Mouse (Mus musculus) right cerebral cortex, postnatal 10 days (tissue): ENCODE measurements around the gene Myoz1.
"Not testable (repeated sequence)": the region's sequence is repeated elsewhere in the genome, so short reads cannot be mapped to it uniquely, and the experiment has no call there.

Source experiments
- DNase-seq, 2 experiments: peaks; one replicate each; pipeline ENCODE4 v3.0.0; 2021; ENCODE audit warnings: low spot score in 2 of 2

Myoz1 gene

GRCm38 (mm10) chr14:20638702-20639101, 17.6 kb downstream of the Myoz1 start:
- DNase-seq: no peak

GRCm38 (mm10) chr14:20637818-20638574, 18.3 kb downstream of the Myoz1 start:
- no peak for DNase-seq

GRCm38 (mm10) chr14:20636968-20637367, 19.4 kb downstream of the Myoz1 start:
- DNase-seq: not testable (repeated sequence)

- peak in 1 of 2 experiments; percentile 7 for DNase-seq
Measured at GRCm38 (mm10) chr14:20635546-20635945, 20.8 kb downstream of the Myoz1 start.

GRCm38 (mm10) chr14:20631253-20631652, 25.1 kb downstream of the Myoz1 start:
- DNase-seq: peak in 1 of 2 experiments; percentile 18

- DNase-seq: no peak
Measured at GRCm38 (mm10) chr14:20626971-20627370, 29.4 kb downstream of the Myoz1 start.

GRCm38 (mm10) chr14:20626447-20626846, 29.9 kb downstream of the Myoz1 start:
- no peak for DNase-seq

DNA sequence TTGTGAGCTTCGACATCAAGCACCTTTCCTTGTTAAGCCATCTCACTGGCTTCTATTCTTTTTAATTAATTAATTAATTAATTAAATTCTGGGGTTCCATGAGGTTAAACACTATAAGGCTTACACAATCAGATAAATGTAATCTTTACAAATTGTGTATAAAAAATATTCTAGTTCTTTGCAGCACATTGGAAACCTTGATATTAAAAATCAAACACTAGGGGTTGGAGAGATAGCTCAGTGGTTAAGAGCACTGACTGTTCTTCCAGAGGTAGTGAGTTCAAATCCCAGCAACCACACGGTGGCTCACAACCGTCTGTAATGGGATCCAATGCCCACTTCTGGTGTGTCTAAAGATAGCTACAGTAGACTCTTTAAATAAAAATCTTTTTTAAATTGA, 33.4 kb downstream of the Myoz1 start:
- no peak for DNase-seq

DNA sequence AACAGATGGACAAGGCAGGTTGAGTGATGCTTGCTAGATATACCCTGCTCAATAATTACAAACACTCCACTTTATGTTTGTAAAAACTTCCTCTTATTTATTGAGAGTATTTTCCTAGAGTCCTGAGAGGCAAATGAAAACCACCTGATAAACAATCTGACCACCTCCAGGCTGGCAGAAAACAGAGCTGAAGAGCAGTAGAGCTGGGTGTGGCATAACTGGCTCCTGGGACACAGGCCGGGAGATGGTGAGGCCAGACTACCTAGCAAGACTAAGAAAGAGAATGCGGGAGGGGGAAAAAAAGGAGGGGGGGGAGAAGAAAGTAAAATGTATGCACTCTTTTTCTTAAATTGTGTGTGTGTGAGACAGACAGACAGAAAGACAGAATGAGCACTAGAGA, 33.9 kb downstream of the Myoz1 start:
- DNase-seq: no peak

DNA sequence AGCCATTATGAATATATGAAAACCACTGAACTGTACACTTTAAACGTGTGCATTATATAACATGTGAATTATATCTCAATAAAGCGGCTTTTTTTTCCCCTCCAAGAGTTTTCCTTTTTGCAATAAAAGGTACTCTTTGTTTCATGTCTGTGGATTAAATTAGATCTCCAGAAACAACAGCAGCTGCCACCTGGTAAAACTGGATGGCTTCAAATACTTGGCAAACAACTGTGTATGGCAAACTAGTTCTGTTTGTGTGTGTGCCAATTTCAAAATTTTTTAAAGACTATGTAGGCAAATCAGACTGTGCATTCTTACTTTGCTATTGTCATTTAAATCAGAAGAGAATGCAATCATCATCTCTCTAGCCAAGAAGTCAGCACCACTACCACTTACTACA, 34.4 kb downstream of the Myoz1 start:
- no peak for DNase-seq

DNA sequence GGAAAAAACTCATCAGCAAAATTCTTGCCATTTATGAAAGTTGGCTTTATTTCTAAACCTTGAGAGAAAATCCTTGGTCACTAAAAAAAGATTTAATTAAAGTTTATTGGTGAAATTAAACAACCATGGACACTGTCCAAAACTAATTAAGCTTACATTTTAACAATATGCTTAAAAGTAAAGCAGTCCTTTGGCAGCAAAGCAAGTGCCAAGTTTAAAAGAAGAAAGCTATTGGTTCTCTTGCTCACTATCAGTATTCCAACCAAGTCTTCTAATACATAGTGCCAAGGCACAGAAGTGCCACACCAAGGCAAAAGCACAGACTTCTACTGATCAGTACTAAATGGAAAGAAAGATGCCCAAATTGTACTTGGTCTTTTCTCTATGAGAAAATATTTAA, 37.2 kb downstream of the Myoz1 start:
- no peak for DNase-seq

DNA sequence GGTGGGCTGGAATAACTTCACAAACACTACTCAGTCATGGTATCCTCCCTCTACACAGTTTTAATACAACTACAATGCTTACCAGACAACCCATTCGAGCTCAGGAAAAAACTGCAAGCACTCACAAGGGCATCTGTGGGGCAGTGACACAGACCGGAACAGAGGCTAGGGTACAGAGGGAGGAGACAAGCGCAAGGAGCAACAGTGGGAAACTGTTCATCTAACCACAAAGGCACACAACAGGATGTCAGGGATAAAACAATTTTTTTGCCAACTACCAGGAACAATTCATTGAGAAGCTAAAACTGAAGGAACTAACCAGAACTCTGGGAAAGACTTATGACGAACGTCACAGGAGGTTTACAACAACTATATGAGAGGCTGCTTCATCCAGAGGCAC, 38.1 kb downstream of the Myoz1 start:
- no peak for DNase-seq

- no peak for DNase-seq
Measured at GRCm38 (mm10) chr14:20616421-20616820, 39.9 kb downstream of the Myoz1 start.

DNA sequence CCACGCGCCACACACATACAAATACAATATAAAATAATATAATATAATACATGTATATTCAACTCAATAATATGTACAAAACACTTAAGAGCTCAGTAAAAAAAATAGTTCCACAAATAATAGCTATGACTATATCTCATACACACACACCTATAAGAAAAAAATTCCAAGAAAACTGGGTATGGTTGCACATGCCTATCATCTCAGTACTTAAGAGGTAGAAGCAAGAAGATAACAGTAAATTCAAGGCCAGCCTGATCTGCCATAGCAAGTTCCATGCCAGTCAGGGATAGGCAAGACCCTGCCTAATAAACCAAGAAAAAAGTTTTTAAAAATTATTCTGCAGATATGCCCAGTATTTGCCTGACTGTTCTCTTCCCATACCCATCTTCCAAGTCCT, 41.3 kb downstream of the Myoz1 start:
- DNase-seq: no peak

- DNase-seq: no peak
Measured at GRCm38 (mm10) chr14:20612820-20613219, 43.5 kb downstream of the Myoz1 start.

DNA sequence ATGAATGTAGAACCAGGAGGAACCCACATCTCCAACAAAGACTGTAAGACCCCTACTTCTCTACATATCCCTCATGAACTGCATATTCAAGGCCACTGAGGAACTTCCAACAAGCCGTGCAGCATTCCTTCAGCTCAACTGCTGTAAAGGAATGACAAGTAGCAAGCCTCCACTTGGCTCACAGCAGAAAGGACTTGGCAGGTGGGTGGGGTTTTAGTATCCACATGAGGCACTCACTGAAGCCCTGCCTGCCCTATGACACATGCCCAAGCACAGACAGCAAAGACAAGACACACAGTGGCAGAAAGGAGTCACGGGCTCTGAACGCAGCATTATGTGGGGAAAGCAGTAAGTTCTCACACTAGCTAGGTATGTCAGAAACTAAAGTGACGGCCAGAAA, 46.2 kb downstream of the Myoz1 start:
- no peak for DNase-seq

GRCm38 (mm10) chr14:20609519-20609918, 46.8 kb downstream of the Myoz1 start:
- DNase-seq: no peak

GRCm38 (mm10) chr14:20607396-20608126, 48.8 kb downstream of the Myoz1 start:
- no peak for DNase-seq

- DNase-seq: no peak
Measured at GRCm38 (mm10) chr14:20601287-20601686, 55.1 kb downstream of the Myoz1 start.

DNA sequence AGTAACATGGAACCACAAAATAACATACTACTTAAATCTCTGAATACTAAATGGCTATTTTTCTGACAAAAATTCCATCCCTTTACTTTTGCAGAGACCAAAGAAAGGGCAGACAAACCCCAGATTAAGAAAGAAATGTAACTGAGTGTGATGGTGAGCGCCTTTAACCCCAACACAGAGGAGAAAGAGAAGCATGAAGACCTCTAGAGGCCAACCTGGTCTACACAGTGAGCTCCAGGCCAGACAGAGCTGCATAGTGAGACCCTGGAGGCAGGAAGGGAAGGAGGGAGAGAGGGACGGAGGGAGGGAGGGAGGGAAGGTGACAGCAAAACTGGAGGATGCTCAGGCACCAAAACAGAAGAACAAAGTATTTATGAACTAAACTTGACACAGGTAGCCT, 56.1 kb downstream of the Myoz1 start:
- DNase-seq: no peak

DNA sequence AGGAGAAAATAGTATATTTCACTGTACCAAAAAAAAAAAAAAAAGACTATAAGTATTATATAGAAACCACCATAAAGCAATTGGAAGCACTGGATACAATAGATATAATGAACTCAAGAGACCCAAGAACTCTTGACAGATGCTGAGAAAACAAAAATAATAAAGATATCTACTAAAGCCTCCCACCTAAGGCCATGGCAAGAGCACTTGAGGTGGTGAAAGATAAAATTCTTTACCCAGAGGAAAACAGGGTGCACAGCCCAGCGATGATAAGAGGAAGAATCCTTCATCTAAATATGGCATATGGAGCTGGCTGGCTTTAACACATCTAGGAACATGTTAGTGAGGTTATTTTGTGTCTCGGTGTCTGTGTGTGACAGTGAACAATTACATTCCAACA, 56.8 kb downstream of the Myoz1 start:
- no peak for DNase-seq
